Mouse (Mus musculus): ENCODE data around the gene Ttc28. TPM values are rescaled to one million over a fixed set of nuclear protein-coding genes. Genes with fewer than 3 reads are reported as not detected.

The Ttc28 gene
- polyA plus RNA-seq, 1 experiment from 2014 or later, result 5.4 TPM

DNA sequence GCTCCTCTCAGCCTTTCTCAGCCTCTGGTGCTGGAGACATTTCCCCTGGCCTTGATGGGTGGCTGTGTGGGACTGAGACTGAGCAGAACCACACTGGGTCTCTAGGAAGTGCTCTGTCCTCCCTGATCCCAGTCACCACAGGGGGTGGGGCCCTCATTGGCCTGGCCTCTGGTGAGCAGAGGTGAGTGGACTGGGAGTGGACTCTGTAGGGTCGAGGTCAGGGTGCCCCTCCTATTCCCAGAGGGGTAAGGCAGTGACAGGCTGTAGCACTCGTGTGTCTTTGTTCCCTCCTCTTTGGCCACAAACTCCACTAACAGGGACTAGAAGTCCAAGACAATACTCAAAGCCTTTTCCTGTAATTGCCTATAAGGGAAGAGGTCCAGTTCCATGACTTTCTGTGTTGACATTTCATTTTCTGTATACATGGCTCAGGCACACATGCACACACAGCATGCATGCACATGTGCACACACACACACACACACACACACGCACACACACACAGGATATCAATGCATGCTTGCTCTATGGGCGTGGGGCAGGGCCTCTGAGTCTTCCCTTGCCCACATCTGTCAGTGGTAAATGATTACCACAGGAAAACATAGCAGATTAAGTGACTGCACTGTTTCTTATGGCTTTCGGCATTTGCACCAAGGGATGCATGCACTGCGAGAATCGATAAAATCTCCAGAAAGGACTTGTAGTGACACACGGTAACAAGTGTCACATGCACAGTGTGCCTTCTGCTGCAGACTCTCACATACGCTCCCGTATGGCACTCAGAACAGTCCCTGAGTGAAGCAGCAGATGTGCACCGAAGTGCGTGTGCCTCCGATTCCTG, 382.4 kb downstream of the Ttc28 start:
- Histone ChIP-seq H3K27ac (ENCODE audit: low read length) (peak overlapping the region; percentile 34), H3K9me3 (ENCODE audit: low read length) (no peaks in the 10 kb centered on the region), H3K4me2 (replicated peaks; ENCODE audit: low read depth, low read length) (no peak overlapping the region), H3K4me1 (ENCODE audit: insufficient read depth, low read depth, low read length) (peaks cover 13% of the 10 kb centered on the region), H3K4me3 (ENCODE audit: low read depth, low read length) (no peak overlapping the region), H3K9ac (replicated peaks; ENCODE audit: low read depth) (no peak overlapping the region), H3K27me3 (replicated peaks; ENCODE audit: insufficient read depth, low read length) (no peaks in the 10 kb centered on the region), H3K36me3 (ENCODE audit: insufficient read depth, low read length) (no peaks in the 10 kb centered on the region)
- no peak for TF ChIP-seq CTCF (IDR thresholded peaks at IDR 0.05)
- TF ChIP-seq EP300 (IDR thresholded peaks at IDR 0.05), result no peak
- ATAC-seq (peak; percentile 16; the same call in 1 of the 2 replicates), DNase-seq (ENCODE audit: low spot score) (peak; percentile 13)
- WGBS, result 42% methylated on average over 13 of the region's 13 CpGs

DNA sequence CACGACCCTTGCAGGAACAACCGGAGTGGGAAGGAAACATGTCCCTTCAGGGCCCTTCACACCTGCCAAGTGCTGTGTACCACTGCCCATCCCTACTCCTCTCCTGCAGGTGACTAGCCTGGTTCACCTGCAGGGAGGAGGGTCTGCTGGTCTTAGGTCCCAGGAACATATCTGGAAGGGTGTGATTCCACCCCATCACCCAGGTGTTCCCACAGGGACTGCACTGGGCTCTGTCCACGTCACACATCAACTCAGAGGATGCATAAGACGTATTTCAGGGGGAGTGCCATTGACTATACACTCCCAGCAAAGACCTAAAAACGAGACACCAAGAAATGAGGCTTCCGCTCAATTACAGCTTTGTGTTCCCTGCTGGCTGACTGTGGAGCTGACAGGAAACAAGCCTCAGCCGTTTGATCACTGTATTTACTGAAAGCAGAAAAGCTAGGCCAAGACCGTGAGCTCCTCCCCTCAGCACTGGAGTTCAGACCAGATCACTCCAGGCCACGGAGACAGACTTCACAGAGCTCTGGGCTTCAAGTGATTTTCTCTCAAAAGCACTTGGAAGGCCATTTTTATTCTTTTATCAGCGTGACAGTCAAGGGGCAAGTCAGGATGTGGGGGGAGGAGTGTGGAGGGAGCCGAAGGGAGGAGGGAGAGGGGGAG, 383.1 kb downstream of the Ttc28 start:
- ATAC-seq (peak; percentile 76), DNase-seq (ENCODE audit: low spot score) (peak; percentile 87)
- WGBS, result 9% methylated on average over 11 of the region's 11 CpGs

DNA sequence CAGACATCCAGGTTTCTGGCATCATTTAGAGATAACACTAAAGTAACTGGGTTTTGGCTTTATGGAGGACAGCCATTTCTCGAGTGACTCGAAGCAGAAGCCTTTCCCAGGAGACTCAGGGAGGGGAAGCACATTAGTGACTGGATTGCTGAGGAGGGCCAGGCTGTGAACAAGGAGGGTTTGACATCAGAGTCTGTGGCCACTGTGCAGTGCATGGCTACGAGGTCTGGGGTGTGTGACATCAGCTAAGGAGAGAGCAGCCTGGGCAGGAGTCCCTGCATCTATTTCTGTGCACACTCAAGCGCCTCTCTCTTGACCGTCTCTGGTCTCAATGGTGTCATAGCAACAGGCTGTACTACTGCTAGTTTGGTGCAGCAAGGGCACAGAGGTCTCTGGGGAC, 383.8 kb downstream of the Ttc28 start:
- peak; percentile 24 for ATAC-seq
- peak overlapping the region; percentile 34 for H3K27ac ChIP-seq (ENCODE audit: low read length)
- H3K9me3 ChIP-seq (ENCODE audit: low read length), result no peaks in the 10 kb centered on the region
- TF ChIP-seq CTCF (IDR thresholded peaks at IDR 0.05) (no peak), EP300 (IDR thresholded peaks at IDR 0.05) (no peak)
- peak; percentile 48 for DNase-seq (ENCODE audit: low spot score)
- H3K27me3 ChIP-seq (replicated peaks; ENCODE audit: insufficient read depth, low read length), result no peaks in the 10 kb centered on the region
- no peak overlapping the region for H3K9ac ChIP-seq (replicated peaks; ENCODE audit: low read depth)
- no peaks in the 10 kb centered on the region for H3K36me3 ChIP-seq (ENCODE audit: insufficient read depth, low read length)
- H3K4me1 ChIP-seq (ENCODE audit: insufficient read depth, low read depth, low read length), result peaks cover 13% of the 10 kb centered on the region
- WGBS, result 16% methylated on average over 5 of the region's 5 CpGs
- H3K4me3 ChIP-seq (ENCODE audit: low read depth, low read length), result no peak overlapping the region
- H3K4me2 ChIP-seq (replicated peaks; ENCODE audit: low read depth, low read length), result peak overlapping the region; percentile 19; the same call in 1 of the 2 replicates

More for the DNA sequence above, 383.1 kb downstream of the Ttc28 start:
- Histone ChIP-seq H3K4me2 (replicated peaks; ENCODE audit: low read depth, low read length) (0 out of 2 replicates have a peak overlapping the region, but pooled peaks have one; percentile 19), H3K36me3 (ENCODE audit: insufficient read depth, low read length) (no peaks in the 10 kb centered on the region), H3K27me3 (replicated peaks; ENCODE audit: insufficient read depth, low read length) (no peaks in the 10 kb centered on the region), H3K9me3 (ENCODE audit: low read length) (no peaks in the 10 kb centered on the region), H3K9ac (replicated peaks; ENCODE audit: low read depth) (no peak overlapping the region), H3K4me1 (ENCODE audit: insufficient read depth, low read depth, low read length) (peaks cover 13% of the 10 kb centered on the region), H3K4me3 (ENCODE audit: low read depth, low read length) (no peak overlapping the region), H3K27ac (ENCODE audit: low read length) (peak overlapping the region; percentile 34)
- TF ChIP-seq EP300 (IDR thresholded peaks at IDR 0.05) (no peak), CTCF (IDR thresholded peaks at IDR 0.05) (peak; percentile 58)

DNA sequence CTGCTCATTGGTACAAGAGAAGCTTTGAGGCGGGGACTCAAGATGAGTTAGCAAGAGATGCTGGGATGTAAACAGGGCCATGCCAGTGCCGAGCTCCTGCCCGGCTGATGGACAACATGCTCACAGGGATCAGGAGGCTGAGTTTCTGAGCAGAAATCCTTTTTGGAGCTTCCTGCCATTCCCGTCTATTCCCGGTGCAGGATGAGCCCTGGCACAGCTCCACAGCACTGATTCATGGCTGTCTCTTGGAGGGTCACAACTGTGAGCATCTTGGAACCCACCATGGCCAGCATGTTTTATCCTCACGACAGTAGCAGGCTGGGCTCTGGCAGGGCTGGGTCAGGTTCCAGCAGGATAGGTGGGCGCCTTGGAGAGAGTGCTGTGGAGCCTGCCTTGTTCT, 384.9 kb downstream of the Ttc28 start:
- Histone ChIP-seq H3K4me1 (ENCODE audit: insufficient read depth, low read depth, low read length) (peaks cover 13% of the 10 kb centered on the region), H3K4me2 (replicated peaks; ENCODE audit: low read depth, low read length) (no peak overlapping the region), H3K36me3 (ENCODE audit: insufficient read depth, low read length) (no peaks in the 10 kb centered on the region), H3K27me3 (replicated peaks; ENCODE audit: insufficient read depth, low read length) (no peaks in the 10 kb centered on the region), H3K27ac (ENCODE audit: low read length) (no peak overlapping the region), H3K4me3 (ENCODE audit: low read depth, low read length) (no peak overlapping the region), H3K9ac (replicated peaks; ENCODE audit: low read depth) (no peak overlapping the region), H3K9me3 (ENCODE audit: low read length) (no peaks in the 10 kb centered on the region)
- ATAC-seq (no peak), DNase-seq (ENCODE audit: low spot score) (no peak)
- WGBS, result 62% methylated on average over 7 of the region's 7 CpGs
- TF ChIP-seq CTCF (IDR thresholded peaks at IDR 0.05) (no peak), EP300 (IDR thresholded peaks at IDR 0.05) (no peak)

DNA sequence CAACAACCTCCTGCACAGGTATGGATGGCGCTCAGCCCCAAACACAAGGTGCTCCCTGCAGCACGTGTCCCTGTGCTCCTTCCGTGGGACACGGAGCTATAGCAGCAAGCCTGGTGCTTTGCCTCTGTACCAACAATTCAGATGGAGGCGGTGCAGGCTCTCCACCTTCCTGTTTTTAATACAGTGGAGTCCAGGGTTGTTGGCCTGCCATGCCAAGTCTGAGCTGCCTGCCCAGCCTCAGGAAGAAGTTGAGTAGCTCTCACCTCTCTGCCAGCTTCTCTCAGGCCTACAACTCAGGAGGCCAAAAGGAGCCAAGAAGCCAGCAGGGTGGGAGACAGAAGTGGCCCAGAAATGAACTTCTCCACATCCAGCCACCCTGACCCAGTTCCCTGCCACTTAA, 387.1 kb downstream of the Ttc28 start:
- peak; percentile 16; the same call in 1 of the 2 replicates for ATAC-seq
- Histone ChIP-seq H3K27me3 (replicated peaks; ENCODE audit: insufficient read depth, low read length) (no peaks in the 10 kb centered on the region), H3K4me2 (replicated peaks; ENCODE audit: low read depth, low read length) (no peak overlapping the region), H3K27ac (ENCODE audit: low read length) (peak overlapping the region; percentile 67), H3K4me1 (ENCODE audit: insufficient read depth, low read depth, low read length) (peaks cover 11% of the 10 kb centered on the region), H3K9me3 (ENCODE audit: low read length) (no peaks in the 10 kb centered on the region), H3K9ac (replicated peaks; ENCODE audit: low read depth) (no peak overlapping the region), H3K4me3 (ENCODE audit: low read depth, low read length) (no peak overlapping the region), H3K36me3 (ENCODE audit: insufficient read depth, low read length) (no peaks in the 10 kb centered on the region)
- DNase-seq (ENCODE audit: low spot score), result no peak
- 64% methylated on average over 5 of the region's 5 CpGs for WGBS
- TF ChIP-seq CTCF (IDR thresholded peaks at IDR 0.05) (no peak), EP300 (IDR thresholded peaks at IDR 0.05) (no peak)

DNA sequence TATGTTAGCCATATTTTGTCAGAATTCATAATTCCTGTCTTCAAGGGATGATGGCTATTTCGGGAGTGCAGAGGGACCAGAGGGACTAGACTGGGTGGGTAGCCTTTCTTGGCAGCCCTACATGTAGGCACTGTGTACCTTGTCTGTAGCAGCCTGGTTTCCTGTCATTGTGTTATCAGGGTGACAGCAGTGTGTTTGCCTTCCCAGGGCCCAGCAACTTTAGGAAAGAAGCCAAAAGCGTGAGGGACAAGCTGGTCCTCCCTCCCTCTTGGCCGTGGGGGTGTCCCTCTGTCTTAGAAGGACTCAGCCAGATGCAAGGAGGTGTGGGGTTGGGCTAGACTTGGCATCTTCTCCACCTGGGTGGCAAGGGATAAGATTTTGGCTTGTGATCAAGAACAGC, 387.5 kb downstream of the Ttc28 start:
- Histone ChIP-seq H3K9ac (replicated peaks; ENCODE audit: low read depth) (no peak overlapping the region), H3K4me2 (replicated peaks; ENCODE audit: low read depth, low read length) (no peak overlapping the region), H3K4me1 (ENCODE audit: insufficient read depth, low read depth, low read length) (peaks cover 9% of the 10 kb centered on the region), H3K27me3 (replicated peaks; ENCODE audit: insufficient read depth, low read length) (no peaks in the 10 kb centered on the region), H3K9me3 (ENCODE audit: low read length) (no peaks in the 10 kb centered on the region), H3K36me3 (ENCODE audit: insufficient read depth, low read length) (no peaks in the 10 kb centered on the region), H3K4me3 (ENCODE audit: low read depth, low read length) (no peak overlapping the region), H3K27ac (ENCODE audit: low read length) (peak overlapping the region; percentile 67)
- 40% methylated on average over 3 of the region's 3 CpGs for WGBS
- DNase-seq (ENCODE audit: low spot score) (peak; percentile 63), ATAC-seq (peak; percentile 82)
- TF ChIP-seq EP300 (IDR thresholded peaks at IDR 0.05) (peak; percentile 94), CTCF (IDR thresholded peaks at IDR 0.05) (no peak)

All from lung, postnatal 0 days (tissue).